Mouse (Mus musculus) fat pad, adult 2 months (tissue): Measurements from ENCODE around the gene Trex1.
A peak's percentile ranks its signal among the peaks of the same experiment; 100 is the strongest.

Source experiments
- DNase-seq: peaks from one replicate; pipeline ENCODE4 v3.0.0-alpha.2; 2011; ENCODE audit warnings: low read depth, low spot score; ENCODE audit errors: extremely low read depth

Trex1 gene

GRCm38 (mm10) chr9:109059136-109059903 is at the start of gene Trex1:
TSS of gene Trex1 (minus strand) at chr9:109059734.
- peak; percentile 52 for DNase-seq

- no peak for DNase-seq
These were observed 47.8 kb upstream of the Trex1 start for GRCm38 (mm10) chr9:109107341-109107740.

GRCm38 (mm10) chr9:109105648-109106047 is 46.1 kb upstream of the Trex1 start:
- no peak for DNase-seq

- DNase-seq = no peak
These were observed 45.5 kb upstream of the Trex1 start for GRCm38 (mm10) chr9:109105011-109105410.

- no peak for DNase-seq
These were observed 44.5 kb upstream of the Trex1 start for GRCm38 (mm10) chr9:109104083-109104482.

- DNase-seq = no peak
These were observed 43.7 kb upstream of the Trex1 start for GRCm38 (mm10) chr9:109103250-109103649.

GRCm38 (mm10) chr9:109102541-109102940 is 43.0 kb upstream of the Trex1 start:
- DNase-seq = no peak

GRCm38 (mm10) chr9:109101933-109102445 is 42.5 kb upstream of the Trex1 start:
- no peak for DNase-seq

GRCm38 (mm10) chr9:109100307-109100928 is 40.9 kb upstream of the Trex1 start:
- DNase-seq = no peak

GRCm38 (mm10) chr9:109098969-109099368 is 39.4 kb upstream of the Trex1 start:
- no peak for DNase-seq

- no peak for DNase-seq
These were observed 38.8 kb upstream of the Trex1 start for GRCm38 (mm10) chr9:109098366-109098765.

GRCm38 (mm10) chr9:109097831-109098230 is 38.3 kb upstream of the Trex1 start:
- DNase-seq = no peak

GRCm38 (mm10) chr9:109097291-109097690 is 37.8 kb upstream of the Trex1 start:
- DNase-seq = no peak

GRCm38 (mm10) chr9:109096856-109097255 is 37.3 kb upstream of the Trex1 start:
- DNase-seq = no peak

GRCm38 (mm10) chr9:109096251-109096661 is 36.7 kb upstream of the Trex1 start:
- no peak for DNase-seq

- no peak for DNase-seq
These were observed 35.8 kb upstream of the Trex1 start, which contains the start of gene Plxnb1 for GRCm38 (mm10) chr9:109095137-109095982. TSS of gene Plxnb1 (plus strand) at chr9:109095389.

GRCm38 (mm10) chr9:109094553-109095136 is 35.1 kb upstream of the Trex1 start:
- no peak for DNase-seq

- DNase-seq = no peak
These were observed 34.4 kb upstream of the Trex1 start for GRCm38 (mm10) chr9:109093786-109094552.

- no peak for DNase-seq
These were observed 33.3 kb upstream of the Trex1 start for GRCm38 (mm10) chr9:109092799-109093198.

GRCm38 (mm10) chr9:109091802-109092201 is 32.3 kb upstream of the Trex1 start:
- no peak for DNase-seq
